Mouse (Mus musculus): ENCODE measurements around the gene Mkrn2.
A peak's percentile ranks its signal among the peaks of the same experiment; 100 is the strongest.

The Mkrn2 gene

DNA sequence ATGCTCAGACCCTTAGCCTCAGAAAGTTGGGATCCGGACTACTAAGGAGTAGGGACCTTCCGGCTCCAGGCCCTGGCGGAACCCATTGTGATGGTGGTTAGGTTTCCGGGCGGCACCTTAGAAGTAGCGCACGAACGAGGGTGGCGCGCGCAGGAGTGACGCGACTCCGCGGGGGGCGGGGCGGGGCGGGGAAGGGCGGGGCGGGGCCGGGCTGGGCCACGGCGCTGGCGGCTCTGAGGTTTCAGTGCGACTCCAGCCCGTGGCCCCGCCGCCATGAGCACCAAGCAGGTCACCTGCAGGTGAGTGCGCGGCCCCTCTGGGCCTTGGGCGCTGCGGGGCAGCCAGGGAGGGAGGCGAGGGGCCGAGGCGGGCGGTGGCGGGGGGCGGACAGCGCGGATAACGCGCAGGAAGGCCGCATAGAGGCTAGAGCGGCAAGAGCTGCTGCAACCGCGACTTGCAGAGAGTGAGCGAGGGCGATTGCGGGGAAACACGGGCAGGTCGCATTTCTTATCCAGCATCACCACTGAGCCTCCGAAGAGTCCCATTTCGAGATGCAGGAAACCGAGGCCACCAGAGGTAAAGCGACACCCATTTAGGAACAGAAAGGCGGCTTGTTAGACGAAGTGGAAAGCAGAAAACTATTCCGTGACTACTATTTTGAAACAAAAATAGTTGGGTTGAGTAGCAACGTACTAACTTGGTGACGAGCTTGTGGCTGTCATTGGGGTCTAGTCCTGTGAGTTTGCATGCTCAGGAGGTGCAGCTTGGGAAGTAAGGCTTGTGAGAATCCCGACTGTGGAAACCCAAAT lies at the start of gene Mkrn2:
Gene Mkrn2, plus strand, starts transcription at position 188 of the 809 bp plus-strand sequence.
- peak; percentile 74 for DNase-seq

DNA sequence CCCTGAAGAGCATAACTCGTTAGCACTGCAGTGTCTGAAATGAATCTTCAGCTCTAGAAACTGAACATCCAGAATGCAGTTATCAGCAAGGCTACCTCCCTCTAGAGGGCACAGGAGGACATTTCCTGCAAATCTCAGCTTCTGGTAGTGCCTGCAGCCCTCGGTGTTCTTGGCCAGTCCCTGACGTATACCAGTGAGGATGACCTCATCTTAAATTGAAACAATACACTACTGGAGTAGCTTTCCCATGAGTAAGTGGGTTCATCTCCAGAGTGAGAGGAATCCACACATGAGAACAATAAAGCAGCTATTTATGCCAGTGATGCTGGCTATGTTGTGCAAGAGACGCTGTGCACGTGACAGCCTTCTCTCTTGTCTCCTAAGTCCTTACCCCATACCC lies 46.2 kb upstream of the Mkrn2 start:
- no peak for DNase-seq

- no peak for DNase-seq
These were observed 43.5 kb upstream of the Mkrn2 start for GRCm38 (mm10) chr6:115558176-115558575.

DNA sequence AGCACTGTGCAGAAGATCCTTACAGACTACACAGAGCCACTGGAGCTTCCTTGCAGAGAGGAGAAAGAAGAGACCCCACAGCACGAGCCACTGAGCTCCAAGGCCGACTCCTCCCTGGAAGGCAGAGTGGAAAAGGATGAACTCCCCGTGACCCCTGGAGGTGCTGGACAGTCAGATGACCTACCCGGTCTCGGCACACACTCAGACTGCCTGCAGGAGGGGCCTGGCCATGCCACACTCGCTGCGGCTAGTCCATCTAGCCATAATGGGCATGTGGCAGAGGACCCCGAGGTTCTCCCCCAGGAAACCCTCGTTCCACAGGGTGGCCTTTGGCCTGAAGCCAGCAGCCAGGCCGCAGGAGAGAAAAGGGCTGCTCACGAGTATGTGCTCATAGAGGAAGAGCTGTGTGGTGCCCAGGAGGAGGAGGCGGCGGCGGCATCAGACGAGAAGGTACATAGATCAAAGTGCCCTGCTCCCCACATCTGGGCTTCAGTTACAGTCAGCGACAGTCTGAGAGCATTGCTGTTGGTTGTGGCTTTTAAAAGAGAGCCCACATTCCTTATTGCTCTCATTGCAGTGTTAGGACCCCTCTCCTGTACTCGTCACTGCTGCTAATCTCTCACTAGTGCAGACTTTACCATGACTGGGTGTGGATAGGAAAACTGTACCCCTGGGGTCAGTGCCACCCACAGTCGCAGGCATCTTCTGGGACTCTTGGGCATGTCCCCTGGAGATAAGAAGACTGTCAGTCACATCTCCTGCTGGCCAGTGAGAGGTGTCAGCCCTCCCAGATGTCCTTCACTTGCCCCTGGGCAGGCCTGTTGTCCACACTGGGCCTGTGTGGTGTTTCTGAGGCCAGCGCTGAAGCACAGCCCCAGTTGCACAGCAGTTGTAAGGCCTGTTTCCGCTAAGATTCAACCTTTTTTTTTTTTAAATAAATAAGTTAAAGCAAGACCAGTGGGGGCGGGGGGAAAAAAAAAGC lies 41.8 kb upstream of the Mkrn2 start:
- DNase-seq = no peak

- no peak for DNase-seq
These were observed 36.1 kb upstream of the Mkrn2 start for GRCm38 (mm10) chr6:115565479-115566045.

DNA sequence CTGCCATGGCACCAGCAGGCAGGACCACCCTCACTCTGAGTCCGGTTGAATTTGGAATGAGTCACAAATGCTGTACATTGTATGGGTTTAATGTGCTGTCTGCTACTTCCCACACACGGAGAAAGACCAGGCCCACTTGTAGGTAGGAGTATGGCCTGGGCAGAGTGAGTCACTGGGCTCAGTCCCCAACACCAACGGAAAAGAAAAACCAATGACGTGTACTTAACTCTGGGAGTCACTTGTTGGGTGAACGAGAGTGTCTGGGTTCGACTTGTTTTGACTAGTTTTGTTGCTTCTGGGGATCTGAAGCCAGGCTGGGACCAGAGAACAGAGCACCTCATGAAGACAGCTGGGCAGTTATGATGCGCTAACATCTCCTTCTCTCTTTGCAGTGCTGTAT lies 27.5 kb upstream of the Mkrn2 start:
- no peak for DNase-seq

- no peak for DNase-seq
These were observed 24.3 kb upstream of the Mkrn2 start for GRCm38 (mm10) chr6:115577407-115577806.

DNA sequence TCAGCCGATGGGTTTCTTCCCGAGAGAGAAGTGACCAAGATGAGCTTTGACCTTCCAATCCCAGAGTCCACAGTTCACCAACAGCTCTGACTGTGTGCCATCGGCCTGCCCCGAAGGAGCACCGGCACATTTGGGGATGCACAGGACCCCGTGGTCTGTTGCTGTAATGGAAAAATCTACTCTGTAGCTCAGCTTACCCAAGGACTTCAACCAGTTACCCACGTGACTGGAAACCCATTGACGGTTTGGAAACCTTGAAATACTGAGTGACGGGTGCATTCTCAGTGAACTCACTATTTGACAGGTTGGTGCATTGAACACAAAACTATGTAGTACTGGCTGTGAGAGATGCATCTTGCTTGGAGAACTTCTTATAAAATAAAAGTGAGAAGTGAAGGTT lies 23.8 kb upstream of the Mkrn2 start:
- no peak for DNase-seq

DNA sequence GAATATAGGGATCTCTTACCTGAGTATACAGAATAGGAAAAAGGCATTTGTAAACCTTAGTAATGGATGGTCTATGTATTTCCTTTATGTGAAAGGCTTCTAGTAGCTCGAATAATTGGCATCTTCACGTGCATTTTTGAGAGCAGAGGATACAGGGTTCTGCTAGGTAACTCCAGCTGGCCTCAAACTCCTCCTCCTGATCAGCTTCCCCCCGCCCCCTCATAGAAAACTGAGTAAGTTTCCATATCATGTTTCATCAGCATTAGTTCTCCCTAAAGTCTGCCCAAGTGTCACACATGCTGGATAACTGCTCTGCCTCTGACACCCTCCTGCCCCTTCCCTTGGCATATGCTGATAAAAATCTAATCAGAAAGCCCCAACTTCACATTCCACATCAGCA lies 20.9 kb upstream of the Mkrn2 start:
- DNase-seq = no peak

GRCm38 (mm10) chr6:115582328-115583115 lies 19.2 kb upstream of the Mkrn2 start:
- DNase-seq = no peak

GRCm38 (mm10) chr6:115583430-115584125 lies 18.1 kb upstream of the Mkrn2 start:
- no peak for DNase-seq

DNA sequence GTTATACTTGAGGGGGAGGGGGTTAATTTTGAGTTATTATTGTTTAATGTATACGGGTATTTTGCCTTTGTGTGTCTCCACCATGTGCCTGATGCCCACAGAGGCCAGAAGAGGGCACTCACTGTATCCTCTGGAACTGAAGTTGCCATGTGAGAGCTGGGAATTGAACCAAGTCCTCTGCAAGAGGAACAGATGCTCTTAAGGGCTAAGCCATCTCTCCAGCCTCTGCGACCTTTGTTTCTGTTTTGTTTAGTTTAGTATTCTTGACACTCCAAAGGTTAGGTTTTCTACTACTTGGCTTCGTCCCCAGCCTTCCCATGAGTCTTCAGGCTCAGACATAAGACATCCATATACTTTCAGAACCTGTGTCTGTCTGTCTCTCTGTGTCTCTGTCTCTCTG lies 17.5 kb upstream of the Mkrn2 start:
- DNase-seq = no peak

GRCm38 (mm10) chr6:115586321-115586720 lies 15.4 kb upstream of the Mkrn2 start:
- DNase-seq = no peak

DNA sequence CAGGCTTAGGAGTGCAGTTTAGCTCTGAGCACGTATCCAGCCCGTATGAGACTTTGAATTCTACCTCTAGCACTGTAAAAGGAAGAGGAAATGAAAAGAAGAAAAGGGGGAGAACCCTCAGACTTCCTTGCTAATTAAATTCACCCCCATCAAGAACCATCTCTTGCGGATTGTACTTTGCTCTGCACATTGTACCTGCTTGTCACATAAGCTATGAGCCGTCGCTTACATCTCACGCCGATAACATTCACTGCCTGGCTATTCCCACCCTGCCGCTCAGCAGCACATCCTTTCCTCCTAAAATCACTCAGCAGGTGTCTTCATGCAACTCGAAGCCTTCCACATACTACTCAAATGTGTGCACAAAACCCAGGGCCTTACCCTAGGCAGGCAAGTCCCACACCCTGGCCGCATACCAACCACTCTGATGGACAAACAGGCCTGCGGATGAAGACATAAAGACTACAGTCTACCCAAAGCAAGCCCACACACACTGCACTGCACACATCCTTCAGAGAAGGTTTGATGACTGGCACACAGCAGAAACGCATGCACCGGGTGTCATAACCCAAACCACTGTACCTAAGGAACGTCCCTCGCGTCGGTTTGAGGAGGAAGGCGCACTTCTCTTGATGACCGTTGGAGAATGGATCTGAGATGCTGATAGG lies 9.9 kb upstream of the Mkrn2 start:
- no peak for DNase-seq

- no peak for DNase-seq
These were observed 9.2 kb upstream of the Mkrn2 start, which contains the start of gene Mkrn2os for GRCm38 (mm10) chr6:115592458-115592857. Mkrn2os (minus strand) TSS chr6:115592576.

- no peak for DNase-seq
These were observed 8.4 kb upstream of the Mkrn2 start for GRCm38 (mm10) chr6:115593252-115593651.

DNA sequence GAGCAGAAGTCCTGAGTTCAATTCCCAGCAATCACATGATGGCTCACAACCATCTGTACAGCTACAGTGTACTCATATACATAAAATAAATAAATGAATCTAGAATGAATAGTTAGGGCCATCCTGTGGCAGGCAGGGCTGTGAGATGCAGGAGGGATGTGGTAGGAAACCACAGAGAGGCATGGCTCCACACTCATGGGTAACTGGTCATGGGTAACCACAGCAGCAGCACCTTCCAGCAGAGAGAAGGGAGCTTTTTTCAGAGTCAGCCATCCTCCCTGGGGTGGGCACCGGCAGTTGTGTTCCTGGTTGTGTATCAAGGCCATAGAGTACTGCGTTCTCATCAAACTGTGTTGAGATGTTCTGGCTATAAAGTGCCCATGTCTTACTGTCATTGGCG lies 7.2 kb upstream of the Mkrn2 start:
- DNase-seq = no peak

GRCm38 (mm10) chr6:115595667-115596066 lies 6.0 kb upstream of the Mkrn2 start:
- DNase-seq = no peak

- DNase-seq = no peak
These were observed 384 bp upstream of the Mkrn2 start for GRCm38 (mm10) chr6:115601322-115601714.

DNA sequence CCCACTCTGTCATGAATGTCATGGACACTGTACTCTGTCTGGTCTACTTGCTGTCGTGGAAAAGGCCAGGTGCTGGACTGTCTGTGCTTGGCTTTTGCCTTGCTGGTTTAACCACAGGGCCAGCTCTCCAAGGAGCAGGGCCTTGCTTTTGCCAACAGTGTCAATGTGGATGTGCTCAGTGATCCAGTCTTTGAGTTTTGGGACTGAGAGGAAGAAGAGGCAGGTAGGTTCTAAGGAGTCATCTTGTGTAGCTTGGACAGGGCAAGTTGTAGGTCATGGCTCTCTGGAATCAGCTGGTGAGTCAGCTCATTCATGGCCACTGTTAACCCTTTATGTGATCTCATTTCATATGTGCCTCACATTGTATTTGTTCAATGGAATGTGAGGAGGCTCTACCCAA lies 4.8 kb downstream of the Mkrn2 start:
- no peak for DNase-seq

GRCm38 (mm10) chr6:115607429-115607828 lies 5.7 kb downstream of the Mkrn2 start:
- DNase-seq = peak; percentile 71

All from layer of hippocampus, adult 9-11 months (tissue).